ENCODE assay signal across 10 mouse cellular contexts in genomic region chr17:13737336-13737735, GRCm38 (mm10). TPM values are rescaled to one million over a fixed set of nuclear protein-coding genes. Genes with fewer than 3 reads are reported as not detected.
DNase-seq lines count a peak whose midpoint lies in the region; ATAC-seq and TF ChIP-seq lines count a peak whose summit lies in the region.
"Had no signal": no experiment of that assay in that cellular context is flagged by ENCODE, and none has a peak within 500 bp of the region (broad histone marks: within the 10 kb centered on the region; RNA-seq: fewer than 3 reads in every experiment).

No protein-coding gene starts in this region.

- no peak overlapping the region for H3K9ac ChIP-seq in forebrain, embryonic 15.5 days (replicated peaks)
- no peak overlapping the region for H3K9ac ChIP-seq in forebrain, embryonic 14.5 days (ENCODE audit: low read length)
- H3K9ac ChIP-seq in heart, embryonic 15.5 days: no peak overlapping the region
- no peak overlapping the region for H3K9ac ChIP-seq in lung, postnatal 0 days (replicated peaks; ENCODE audit: low read depth)
- H3K9ac ChIP-seq: neural tube, embryonic 12.5 days had no signal

- DNase-seq in forebrain, embryonic 14.5 days (ENCODE audit: low spot score): no peak
- DNase-seq in left cerebral cortex, postnatal 4 days: peak; percentile 49
- no peak for DNase-seq in left cerebral cortex, postnatal 10 days (ENCODE audit: extremely low spot score in 1 of 2, low spot score in 2 of 2)
- DNase-seq in lung, postnatal 0 days (ENCODE audit: low spot score): no peak
- no peak for DNase-seq in thymus, postnatal 0 days (ENCODE audit: low spot score)
- no peak for DNase-seq in embryo, embryonic 10.5 days (ENCODE audit: low spot score)

- 57% methylated on average over 6 of the region's 6 CpGs for WGBS in forebrain, embryonic 15.5 days
- WGBS in forebrain, embryonic 14.5 days: 73% methylated on average over 6 of the region's 6 CpGs
- 47% methylated on average over 6 of the region's 6 CpGs for WGBS in heart, embryonic 15.5 days
- WGBS in lung, postnatal 0 days: 54% methylated on average over 6 of the region's 6 CpGs

- TF ChIP-seq EP300 in lung, postnatal 0 days (IDR thresholded peaks at IDR 0.05): no peak

- TF ChIP-seq CTCF in lung, postnatal 0 days (IDR thresholded peaks at IDR 0.05): no peak

- no peaks in the 10 kb centered on the region for H3K9me3 ChIP-seq in forebrain, embryonic 15.5 days
- H3K9me3 ChIP-seq in forebrain, embryonic 14.5 days (replicated peaks; ENCODE audit: control insufficient read depth, low read length): no peaks in the 10 kb centered on the region
- H3K9me3 ChIP-seq in heart, embryonic 15.5 days (replicated peaks): no peaks in the 10 kb centered on the region
- H3K9me3 ChIP-seq in lung, postnatal 0 days (ENCODE audit: low read length): no peaks in the 10 kb centered on the region
- H3K9me3 ChIP-seq: neural tube, embryonic 12.5 days had no signal

- no peak overlapping the region for H3K4me2 ChIP-seq in forebrain, embryonic 15.5 days (replicated peaks)
- no peak overlapping the region for H3K4me2 ChIP-seq in forebrain, embryonic 14.5 days (ENCODE audit: low read length)
- no peak overlapping the region for H3K4me2 ChIP-seq in heart, embryonic 15.5 days
- H3K4me2 ChIP-seq in lung, postnatal 0 days (replicated peaks; ENCODE audit: low read depth, low read length): no peak overlapping the region
- H3K4me2 ChIP-seq: liver, embryonic 11.5 days; neural tube, embryonic 12.5 days had no signal

- no peak overlapping the region for H3K27ac ChIP-seq in forebrain, embryonic 15.5 days (replicated peaks)
- no peak overlapping the region for H3K27ac ChIP-seq in forebrain, embryonic 14.5 days (ENCODE audit: low read depth, low read length)
- peak overlapping the region; percentile 53 for H3K27ac ChIP-seq in heart, embryonic 15.5 days
- H3K27ac ChIP-seq in lung, postnatal 0 days (ENCODE audit: low read length): 0 out of 2 replicates have a peak overlapping the region, but pooled peaks have one; percentile 5
- H3K27ac ChIP-seq: neural tube, embryonic 12.5 days had no signal

- intact Hi-C loops in left cerebral cortex, postnatal 4 days (cut with DNase I): no loop called here
- intact Hi-C loops in left cerebral cortex, postnatal 10 days (cut with DNase I): no loop called here

- H3K4me3 ChIP-seq in forebrain, embryonic 15.5 days: no peak overlapping the region
- no peak overlapping the region for H3K4me3 ChIP-seq in forebrain, embryonic 14.5 days (ENCODE audit: low read depth, low read length)
- no peak overlapping the region for H3K4me3 ChIP-seq in heart, embryonic 15.5 days
- H3K4me3 ChIP-seq in lung, postnatal 0 days (ENCODE audit: low read depth, low read length): no peak overlapping the region
- H3K4me3 ChIP-seq: neural tube, embryonic 12.5 days had no signal

- no peaks in the 10 kb centered on the region for H3K36me3 ChIP-seq in forebrain, embryonic 15.5 days
- no peaks in the 10 kb centered on the region for H3K36me3 ChIP-seq in forebrain, embryonic 14.5 days (ENCODE audit: control insufficient read depth, insufficient read depth, low read length)
- H3K36me3 ChIP-seq in heart, embryonic 15.5 days: no peaks in the 10 kb centered on the region
- no peaks in the 10 kb centered on the region for H3K36me3 ChIP-seq in lung, postnatal 0 days (ENCODE audit: insufficient read depth, low read length)
- H3K36me3 ChIP-seq: neural tube, embryonic 12.5 days had no signal

- H3K4me1 ChIP-seq in forebrain, embryonic 15.5 days: peaks cover 3% of the 10 kb centered on the region; the same call in 1 of the 2 replicates
- no peaks in the 10 kb centered on the region for H3K4me1 ChIP-seq in forebrain, embryonic 14.5 days (ENCODE audit: control insufficient read depth, insufficient read depth, low read length)
- peaks cover 42% of the 10 kb centered on the region for H3K4me1 ChIP-seq in heart, embryonic 15.5 days (replicated peaks)
- peaks cover 25% of the 10 kb centered on the region for H3K4me1 ChIP-seq in lung, postnatal 0 days (ENCODE audit: insufficient read depth, low read depth, low read length)
- H3K4me1 ChIP-seq: neural tube, embryonic 12.5 days had no signal

- 0 out of 2 replicates have a peak, but pooled peaks have one; percentile 49 for ATAC-seq in forebrain, embryonic 15.5 days (replicated peaks)
- ATAC-seq in forebrain, embryonic 14.5 days: no peak
- peak; percentile 43; the same call in 1 of the 2 replicates for ATAC-seq in heart, embryonic 15.5 days (replicated peaks; ENCODE audit: insufficient number of reproducible peaks, insufficient read depth, low FRiP score, low read depth)
- no peak for ATAC-seq in lung, postnatal 0 days

- no peaks in the 10 kb centered on the region for H3K27me3 ChIP-seq in forebrain, embryonic 15.5 days
- H3K27me3 ChIP-seq in forebrain, embryonic 14.5 days (replicated peaks; ENCODE audit: control insufficient read depth, insufficient read depth, low read length): no peaks in the 10 kb centered on the region
- no peaks in the 10 kb centered on the region for H3K27me3 ChIP-seq in heart, embryonic 15.5 days
- H3K27me3 ChIP-seq in lung, postnatal 0 days (replicated peaks; ENCODE audit: insufficient read depth, low read length): no peaks in the 10 kb centered on the region
- H3K27me3 ChIP-seq: neural tube, embryonic 12.5 days had no signal

RNA-seq across cellular contexts. Expression of gene Afdn, which starts 23.0 kb away (rescaled TPM):
- polyA plus RNA-seq in forebrain, embryonic 15.5 days (2015; fragmentation: Nextera tagmentation; extraction: Ambion mirVana): 179 and 191 TPM in 2 replicates
- polyA plus RNA-seq in forebrain, embryonic 14.5 days (2014; fragmentation: Nextera tagmentation; extraction: Ambion mirVana): 107 and 129 TPM in 2 replicates
- 100 to 1,000 TPM; 182 to 185 TPM for total RNA-seq in left cerebral cortex, postnatal 4 days (2021)
- 100 to 1,000 TPM; 126 to 138 TPM for total RNA-seq in left cerebral cortex, postnatal 10 days (2021)
- polyA plus RNA-seq in heart, embryonic 15.5 days (2015; fragmentation: Nextera tagmentation; extraction: Ambion mirVana): 54.1 and 68.7 TPM in 2 replicates
- 148 and 161 TPM in 2 replicates for polyA plus RNA-seq in lung, postnatal 0 days (2015; fragmentation: Nextera tagmentation; extraction: Ambion mirVana)
- polyA plus RNA-seq in thymus, postnatal 0 days (2015; fragmentation: Nextera tagmentation; extraction: Ambion mirVana): 20.8 and 29.9 TPM in 2 replicates

RNA-seq across cellular contexts. Expression of gene Tcte2, which starts 24.3 kb away (rescaled TPM):
- polyA plus RNA-seq in forebrain, embryonic 15.5 days (2015; fragmentation: Nextera tagmentation; extraction: Ambion mirVana): 23.5 and 27.8 TPM in 2 replicates
- polyA plus RNA-seq in forebrain, embryonic 14.5 days (2014; fragmentation: Nextera tagmentation; extraction: Ambion mirVana): 16.9 and 21.1 TPM in 2 replicates
- 10 to 100 TPM; 24.6 to 30.6 TPM for total RNA-seq in left cerebral cortex, postnatal 4 days (2021)
- total RNA-seq in left cerebral cortex, postnatal 10 days (2021): 10 to 100 TPM; 13.6 to 17.9 TPM
- polyA plus RNA-seq in heart, embryonic 15.5 days (2015; fragmentation: Nextera tagmentation; extraction: Ambion mirVana): 3.7 and 4.2 TPM in 2 replicates
- 3.9 and 4.4 TPM in 2 replicates for polyA plus RNA-seq in lung, postnatal 0 days (2015; fragmentation: Nextera tagmentation; extraction: Ambion mirVana)
- polyA plus RNA-seq in thymus, postnatal 0 days (2015; fragmentation: Nextera tagmentation; extraction: Ambion mirVana): 0.58 and 0.77 TPM in 2 replicates

Comparison
In these comparisons a context has a peak if more than half of its experiments do, and no peak if none do; other contexts are left out.
1. ATAC-seq: peak in forebrain, embryonic 15.5 days (single experiment) and heart, embryonic 15.5 days (single experiment); none in forebrain, embryonic 14.5 days (single experiment) and lung, postnatal 0 days (single experiment).
2. H3K27ac ChIP-seq: peak in heart, embryonic 15.5 days (single experiment) and lung, postnatal 0 days (single experiment); none in forebrain, embryonic 15.5 days (single experiment) and forebrain, embryonic 14.5 days (single experiment).